Mouse (Mus musculus): ENCODE results near the gene Srl.

The Srl gene

DNA sequence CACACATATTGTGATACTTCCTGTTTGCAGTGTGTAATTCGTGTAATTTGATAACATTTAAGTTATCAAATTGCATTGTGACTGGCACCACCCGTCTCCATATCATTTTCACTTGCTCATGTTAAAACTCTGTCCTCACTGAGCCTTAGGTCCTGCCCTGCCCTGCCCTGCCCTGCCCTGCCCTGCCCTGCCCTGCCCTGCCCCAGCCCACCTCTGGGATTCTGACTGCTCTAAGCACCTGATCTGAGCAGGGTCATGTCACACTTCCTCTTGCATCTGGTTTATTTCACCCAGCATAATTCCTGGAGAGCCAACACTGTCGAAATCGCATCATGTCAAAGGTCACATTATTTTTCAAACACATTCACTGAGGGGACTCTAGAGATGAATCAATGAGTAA lies 95.2 kb downstream of the Srl start:
- in situ Hi-C loops (cut with MboI; ENCODE audit: low pct_unique_long_range_greater_than_20kb in 1 of 2, low sequenced_read_pairs in 2 of 2, unreplicated experiment in 1 of 2) = no loop called here

DNA sequence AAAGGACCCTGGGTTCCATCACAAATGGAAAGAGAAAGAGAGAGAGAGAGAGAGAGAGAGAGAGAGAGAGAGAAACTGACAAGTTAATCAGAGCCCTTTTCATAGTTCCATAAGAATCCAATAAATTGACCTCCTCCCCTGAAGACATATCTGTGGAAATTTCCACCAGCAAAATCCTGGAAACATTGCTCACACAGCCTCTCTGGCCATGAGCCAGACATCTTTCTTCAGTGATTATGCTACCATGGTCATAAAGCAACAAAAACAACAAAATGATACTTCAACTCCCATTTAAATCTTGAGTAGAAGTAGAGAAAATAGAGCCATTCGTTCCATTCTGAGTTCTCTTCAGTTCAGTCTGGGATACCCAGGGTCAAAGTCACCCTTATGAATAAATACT lies 97.2 kb downstream of the Srl start:
- in situ Hi-C loops (cut with MboI; ENCODE audit: low pct_unique_long_range_greater_than_20kb in 1 of 2, low sequenced_read_pairs in 2 of 2, unreplicated experiment in 1 of 2) = no loop called here

DNA sequence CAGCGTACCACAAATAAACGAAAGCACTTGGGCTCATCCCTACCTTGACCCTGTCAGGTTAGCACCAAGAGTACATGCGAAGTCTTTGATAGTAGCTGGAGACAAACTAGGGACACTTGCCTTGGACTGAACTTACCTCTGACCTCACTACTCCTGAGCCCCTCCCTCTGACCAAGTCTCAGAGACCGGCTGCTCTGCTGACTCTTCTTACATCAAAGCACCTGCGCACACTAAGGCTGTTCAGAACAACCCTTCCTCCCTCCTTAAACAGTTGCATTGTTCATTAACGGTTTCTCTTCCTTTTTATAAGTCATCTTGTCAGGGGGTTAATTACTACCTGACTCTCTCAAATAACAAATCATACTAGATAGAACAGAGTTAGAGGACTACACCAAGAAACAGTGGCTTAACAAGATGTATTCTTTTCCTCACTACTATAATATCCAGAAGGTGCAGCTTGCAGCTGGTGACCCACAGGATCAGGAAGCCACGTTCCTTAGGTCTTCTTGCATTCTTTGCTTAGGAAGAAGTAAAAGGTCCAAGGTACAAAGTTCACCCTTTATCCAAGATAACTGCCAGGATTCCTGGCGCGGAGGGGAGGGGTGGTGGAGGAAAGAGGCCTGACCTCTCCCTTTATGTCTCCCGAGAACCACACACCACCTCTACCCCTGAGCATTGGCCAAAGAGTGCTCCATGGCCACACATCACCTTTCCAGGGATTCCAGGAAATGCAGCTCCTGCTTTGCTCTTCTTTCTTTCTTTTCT lies 102.1 kb downstream of the Srl start:
- in situ Hi-C loops (cut with MboI; ENCODE audit: low pct_unique_long_range_greater_than_20kb in 1 of 2, low sequenced_read_pairs in 2 of 2, unreplicated experiment in 1 of 2) = no loop called here

DNA sequence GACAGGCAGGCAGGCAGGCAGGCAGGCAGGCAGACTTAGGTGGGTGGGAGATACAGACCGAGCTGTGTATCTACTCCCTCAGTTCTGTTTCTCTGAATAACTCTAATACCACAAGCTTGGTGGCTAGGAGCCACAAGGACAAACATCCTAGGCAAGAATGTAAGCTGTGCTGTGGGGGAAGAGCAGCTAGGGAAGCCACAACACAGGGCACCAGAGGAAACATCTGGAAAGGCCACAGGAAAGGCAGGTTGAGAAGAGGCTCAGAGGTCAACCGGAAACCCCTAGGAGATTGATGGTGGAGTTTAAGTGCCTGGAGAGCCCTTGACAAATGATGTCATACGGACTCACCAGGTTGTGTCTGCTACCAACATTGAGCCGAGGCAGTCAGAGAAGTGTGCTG lies 104.9 kb downstream of the Srl start:
- in situ Hi-C loops (cut with MboI; ENCODE audit: low pct_unique_long_range_greater_than_20kb in 1 of 2, low sequenced_read_pairs in 2 of 2, unreplicated experiment in 1 of 2) = no loop called here

DNA sequence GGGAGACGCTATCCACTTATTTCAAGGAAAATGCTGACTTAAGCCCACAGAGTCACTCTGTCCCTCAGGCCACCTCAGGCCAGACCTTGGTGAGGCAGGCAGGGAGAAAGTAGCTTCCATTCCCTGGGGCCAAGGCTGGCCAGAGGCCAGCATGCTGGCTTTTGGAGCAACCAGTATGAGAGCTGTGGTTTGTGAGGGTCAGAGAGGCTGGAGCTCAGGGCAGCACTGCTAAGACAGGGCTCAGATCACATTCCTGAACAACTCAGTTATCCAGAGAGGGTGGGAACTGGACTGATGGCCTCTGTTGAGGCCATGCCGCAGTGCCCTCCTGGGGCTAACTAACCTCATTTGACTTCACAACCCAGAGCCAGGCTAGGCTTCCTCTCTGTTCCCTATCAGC lies 106.2 kb downstream of the Srl start:
- in situ Hi-C loops (cut with MboI; ENCODE audit: low pct_unique_long_range_greater_than_20kb in 1 of 2, low sequenced_read_pairs in 2 of 2, unreplicated experiment in 1 of 2) = no loop called here

DNA sequence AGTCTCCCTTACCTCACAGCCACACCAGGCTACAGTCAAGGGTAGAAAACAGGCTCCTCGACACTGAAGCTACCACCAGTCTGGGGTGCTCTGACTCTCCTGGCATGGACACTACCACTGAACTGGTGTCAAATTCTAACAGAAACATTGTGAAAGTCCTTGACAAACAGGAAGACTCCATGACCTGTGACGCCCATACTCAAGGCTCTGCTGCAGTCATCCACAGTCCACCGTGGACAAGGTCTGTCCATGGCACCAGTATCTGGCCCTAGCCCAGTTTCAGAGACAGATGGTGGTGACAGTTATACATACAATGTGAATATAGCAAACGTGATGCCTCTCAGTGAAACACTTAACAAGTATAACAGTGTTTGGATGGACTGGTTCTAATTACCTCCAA lies 109.8 kb downstream of the Srl start:
- in situ Hi-C loops (cut with MboI; ENCODE audit: low pct_unique_long_range_greater_than_20kb in 1 of 2, low sequenced_read_pairs in 2 of 2, unreplicated experiment in 1 of 2) = no loop called here

DNA sequence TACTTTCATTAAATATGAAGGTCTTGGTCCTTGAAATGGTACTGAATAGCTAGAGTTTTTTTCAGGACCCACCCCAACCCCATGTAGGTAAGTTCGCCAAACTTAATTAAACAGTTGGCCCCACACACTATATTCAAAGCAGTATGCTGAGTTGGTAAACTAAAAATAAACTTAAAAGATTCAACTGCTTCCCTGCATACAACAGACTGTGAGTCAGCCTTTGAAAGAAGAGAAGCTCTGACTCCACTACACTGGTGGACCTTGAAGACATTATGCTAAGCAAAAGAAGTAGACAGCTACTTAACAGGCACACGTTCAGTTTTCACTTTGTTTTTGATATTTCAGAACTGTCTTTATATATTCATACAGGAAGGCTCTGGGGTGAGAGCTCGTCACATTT lies 110.6 kb downstream of the Srl start:
- in situ Hi-C loops (cut with MboI; ENCODE audit: low pct_unique_long_range_greater_than_20kb in 1 of 2, low sequenced_read_pairs in 2 of 2, unreplicated experiment in 1 of 2) = no loop called here

DNA sequence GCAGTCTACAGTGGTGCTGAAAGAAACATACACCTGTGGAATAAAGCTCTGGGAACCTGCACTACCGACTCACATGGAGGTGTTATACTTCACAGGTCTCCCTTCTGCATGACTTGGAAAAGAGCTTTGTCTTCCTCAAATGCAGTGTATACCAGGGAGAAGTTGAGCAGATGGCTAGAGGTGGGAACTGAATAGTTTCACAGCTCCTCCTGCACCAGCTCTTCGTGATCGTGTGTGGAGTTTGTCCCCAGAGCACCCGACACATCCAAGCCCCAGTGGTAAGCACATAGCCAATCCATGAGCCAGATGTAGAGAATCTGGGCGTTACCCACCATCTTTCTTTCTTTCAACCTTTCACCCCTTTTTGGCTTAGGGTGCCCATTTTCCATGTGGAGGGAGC lies 111.4 kb downstream of the Srl start:
- in situ Hi-C loops (cut with MboI; ENCODE audit: low pct_unique_long_range_greater_than_20kb in 1 of 2, low sequenced_read_pairs in 2 of 2, unreplicated experiment in 1 of 2) = no loop called here

All from mouse embryonic stem cell (cell line).